Mouse (Mus musculus): ENCODE measurements around the gene Wdpcp.

The Wdpcp gene

GRCm38 (mm10) chr11:21570109-21570474, 1.9 kb upstream of the Wdpcp start:
- no peak for DNase-seq

GRCm38 (mm10) chr11:21570973-21571372, 1.1 kb upstream of the Wdpcp start:
- DNase-seq, result peak; percentile 56

GRCm38 (mm10) chr11:21581472-21581871, 9.4 kb downstream of the Wdpcp start:
- DNase-seq, result no peak

GRCm38 (mm10) chr11:21583286-21583685, 11.3 kb downstream of the Wdpcp start:
- no peak for DNase-seq

GRCm38 (mm10) chr11:21602497-21602896, 30.5 kb downstream of the Wdpcp start:
- DNase-seq, result no peak

GRCm38 (mm10) chr11:21615915-21616314, 43.9 kb downstream of the Wdpcp start:
- no peak for DNase-seq

- no peak for DNase-seq
These were observed 62.3 kb downstream of the Wdpcp start for GRCm38 (mm10) chr11:21634171-21634907.

GRCm38 (mm10) chr11:21638341-21638740, 66.3 kb downstream of the Wdpcp start:
- no peak for DNase-seq

- DNase-seq, result no peak
These were observed 67.5 kb downstream of the Wdpcp start for GRCm38 (mm10) chr11:21639534-21639933.

GRCm38 (mm10) chr11:21644231-21644630, 72.2 kb downstream of the Wdpcp start:
- no peak for DNase-seq

- no peak for DNase-seq
These were observed 74.1 kb downstream of the Wdpcp start for GRCm38 (mm10) chr11:21646136-21646535.

- DNase-seq, result peak; percentile 7
These were observed 87.0 kb downstream of the Wdpcp start for GRCm38 (mm10) chr11:21658985-21659384.

- DNase-seq, result no peak
These were observed 105.0 kb downstream of the Wdpcp start for GRCm38 (mm10) chr11:21677034-21677433.

- peak; percentile 85 for DNase-seq
These were observed 116.4 kb downstream of the Wdpcp start for GRCm38 (mm10) chr11:21688441-21688840.

- DNase-seq, result no peak
These were observed 118.7 kb downstream of the Wdpcp start for GRCm38 (mm10) chr11:21690730-21691129.

GRCm38 (mm10) chr11:21694087-21694486, 122.1 kb downstream of the Wdpcp start:
- no peak for DNase-seq

- DNase-seq, result no peak
These were observed 125.6 kb downstream of the Wdpcp start for GRCm38 (mm10) chr11:21697642-21698041.

- no peak for DNase-seq
These were observed 141.5 kb downstream of the Wdpcp start for GRCm38 (mm10) chr11:21713508-21713907.

- DNase-seq, result no peak
These were observed 142.0 kb downstream of the Wdpcp start for GRCm38 (mm10) chr11:21714065-21714464.

GRCm38 (mm10) chr11:21726329-21726728, 154.3 kb downstream of the Wdpcp start:
- no peak for DNase-seq

GRCm38 (mm10) chr11:21729056-21729455, 157.0 kb downstream of the Wdpcp start:
- DNase-seq, result no peak

GRCm38 (mm10) chr11:21729961-21730360, 157.9 kb downstream of the Wdpcp start:
- no peak for DNase-seq

- DNase-seq, result no peak
These were observed 163.2 kb downstream of the Wdpcp start for GRCm38 (mm10) chr11:21735272-21735671.

GRCm38 (mm10) chr11:21749487-21749886, 177.5 kb downstream of the Wdpcp start:
- no peak for DNase-seq

- peak; percentile 70 for DNase-seq
These were observed 191.2 kb downstream of the Wdpcp start for GRCm38 (mm10) chr11:21763201-21763600.
